Mouse (Mus musculus) hindbrain, postnatal 0 days (tissue): ENCODE measurements around the gene Rps10. TPM values are rescaled to one million over a fixed set of nuclear protein-coding genes. Genes with fewer than 3 reads are reported as not detected.

Experiments
- ATAC-seq: fragments of 200-750 bp; cut with Nextera tagmentation; 2 replicates; pipeline ENCODE4 v1.8.0; 2017; ENCODE audit warnings: mild to moderate bottlenecking, moderate TSS enrichment, moderate library complexity
- DNase-seq: peaks from one replicate; pipeline ENCODE4 v3.0.0-alpha.2; 2015; ENCODE audit warnings: low spot score
- H3K27ac ChIP-seq: fragments of 300-500 bp; sonication (generic); 2 replicates; pipeline ENCODE4 v1.5.1; 2014; ENCODE audit warnings: mild to moderate bottlenecking
- H3K27me3 ChIP-seq: fragments of 300-500 bp; sonication (generic); 2 replicates; pipeline ENCODE4 v1.6.1; 2014; ENCODE audit warnings: low read length, mixed read lengths; ENCODE audit not compliant: insufficient read depth
- H3K36me3 ChIP-seq: fragments of 300-500 bp; sonication (generic); 2 replicates; pipeline ENCODE4 v1.6.1; 2014; ENCODE audit warnings: low read length, mixed read lengths; ENCODE audit not compliant: insufficient read depth
- H3K4me1 ChIP-seq: fragments of 300-500 bp; sonication (generic); 2 replicates; pipeline ENCODE4 v1.6.1; 2014; ENCODE audit warnings: antibody characterized with exemption, low read length, mixed read lengths; ENCODE audit not compliant: insufficient read depth
- H3K4me2 ChIP-seq: fragments of 300-500 bp; sonication (generic); 2 replicates; pipeline ENCODE4 v1.6.1; 2014; ENCODE audit warnings: low read depth, mild to moderate bottlenecking, low read length, moderate library complexity, mixed read lengths
- H3K4me3 ChIP-seq: fragments of 300-500 bp; sonication (generic); 2 replicates; pipeline ENCODE4 v1.5.1; 2014; ENCODE audit warnings: low read length
- H3K9ac ChIP-seq: fragments of 300-500 bp; sonication (generic); replicated peaks from 2 replicates; pipeline ENCODE4 v1.6.1; 2014; ENCODE audit warnings: mild to moderate bottlenecking, low read length, moderate library complexity, mixed read lengths
- H3K9me3 ChIP-seq: fragments of 300-500 bp; sonication (generic); 2 replicates; pipeline ENCODE4 v1.6.1; 2016; ENCODE audit warnings: low read length, mixed read lengths
- CTCF ChIP-seq: IDR thresholded peaks from 2 replicates; pipeline ENCODE4 v1.5.1; 2016; ENCODE audit warnings: antibody characterized with exemption, control low read depth, low read depth
- WGBS: fragments of 180-500 bp; shearing (Covaris S2); extraction: QIAGEN DNeasy Blood & Tissue Kit; methylation state at CpG from one replicate; pipeline ENCODE4 v1.1.7; 2014; 5-methylcytosine and 5-hydroxymethylcytosine counted together
- polyA plus RNA-seq: library from polyadenylated mRNA; unstranded; fragments of >200 nt; fragmentation: Nextera tagmentation; extraction: Ambion mirVana; gene quantifications from 2 replicates; pipeline ENCODE4 v1.2.1, GENCODE M21; 2015
- total RNA-seq: library from RNA; depleted of rRNA; stranded (reverse); fragments of >200 nt; gene quantifications from 2 replicates; pipeline ENCODE4 v1.2.3, GENCODE M21; 2014

Rps10 gene
- total and polyA plus RNA-seq, 2 experiments from 2014 or later = 519 to 1,303 TPM

DNA sequence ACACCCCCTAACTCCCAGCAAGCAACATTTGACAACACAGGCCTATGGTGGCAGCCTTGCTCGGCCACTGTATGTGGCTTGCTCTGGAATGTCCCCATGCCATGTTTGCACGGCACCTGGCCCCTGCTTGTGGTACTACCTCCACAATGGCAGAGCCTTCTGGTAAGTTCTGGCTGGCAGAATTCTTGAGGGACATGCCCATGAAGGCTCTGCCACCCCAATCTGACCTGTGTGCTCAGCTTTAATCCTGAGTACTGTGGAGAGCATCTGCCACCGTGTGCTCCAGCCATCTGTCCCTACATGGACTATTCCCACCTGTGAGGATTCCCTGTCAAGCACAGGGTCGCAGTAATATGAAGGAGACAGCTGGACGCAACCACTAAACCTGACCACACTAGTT is 35.6 kb downstream of the Rps10 start:
- Histone ChIP-seq H3K4me2 (no peak overlapping the region), H3K4me3 (no peak overlapping the region), H3K9me3 (no peaks in the 10 kb centered on the region), H3K4me1 (peaks cover 25% of the 10 kb centered on the region), H3K9ac (no peak overlapping the region), H3K36me3 (peaks cover 5% of the 10 kb centered on the region; the same call in 1 of the 2 replicates), H3K27ac (peak overlapping the region; percentile 36; the same call in 1 of the 2 replicates), H3K27me3 (no peaks in the 10 kb centered on the region)
- ATAC-seq (no peak), DNase-seq (peak; percentile 36)
- 52% methylated on average over 5 of the region's 5 CpGs for WGBS
- no peak for TF ChIP-seq CTCF

DNA sequence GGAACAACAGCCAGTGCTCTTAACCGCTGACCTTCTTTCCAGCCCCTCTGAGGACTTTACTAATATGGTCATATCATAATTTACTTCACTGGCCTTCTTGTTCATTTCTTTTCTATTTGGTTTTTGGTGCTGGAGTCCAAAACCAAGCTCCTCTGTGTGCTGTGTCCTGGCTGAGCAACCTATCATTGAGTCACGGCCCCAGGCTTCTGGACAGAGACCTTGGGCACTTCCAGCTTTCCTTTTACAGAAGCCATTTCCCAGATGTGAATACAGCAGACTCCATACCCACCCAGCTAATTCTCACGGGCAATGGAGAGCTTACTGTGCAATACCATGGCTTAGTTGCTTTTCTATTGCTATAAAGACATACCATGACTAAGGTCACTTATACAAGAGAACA is 36.2 kb downstream of the Rps10 start:
- TF ChIP-seq CTCF = no peak
- 0 out of 2 replicates have a peak overlapping the region, but pooled peaks have one; percentile 36 for H3K27ac ChIP-seq
- H3K9me3 ChIP-seq = no peaks in the 10 kb centered on the region
- peaks cover 25% of the 10 kb centered on the region for H3K4me1 ChIP-seq
- H3K4me3 ChIP-seq = no peak overlapping the region
- WGBS = 78% methylated on average over 3 of the region's 3 CpGs
- peaks cover 9% of the 10 kb centered on the region; the same call in 1 of the 2 replicates for H3K36me3 ChIP-seq
- ATAC-seq = no peak
- no peak for DNase-seq
- H3K27me3 ChIP-seq = no peaks in the 10 kb centered on the region
- 0 out of 2 replicates have a peak overlapping the region, but pooled peaks have one; percentile 7 for H3K9ac ChIP-seq
- no peak overlapping the region for H3K4me2 ChIP-seq

DNA sequence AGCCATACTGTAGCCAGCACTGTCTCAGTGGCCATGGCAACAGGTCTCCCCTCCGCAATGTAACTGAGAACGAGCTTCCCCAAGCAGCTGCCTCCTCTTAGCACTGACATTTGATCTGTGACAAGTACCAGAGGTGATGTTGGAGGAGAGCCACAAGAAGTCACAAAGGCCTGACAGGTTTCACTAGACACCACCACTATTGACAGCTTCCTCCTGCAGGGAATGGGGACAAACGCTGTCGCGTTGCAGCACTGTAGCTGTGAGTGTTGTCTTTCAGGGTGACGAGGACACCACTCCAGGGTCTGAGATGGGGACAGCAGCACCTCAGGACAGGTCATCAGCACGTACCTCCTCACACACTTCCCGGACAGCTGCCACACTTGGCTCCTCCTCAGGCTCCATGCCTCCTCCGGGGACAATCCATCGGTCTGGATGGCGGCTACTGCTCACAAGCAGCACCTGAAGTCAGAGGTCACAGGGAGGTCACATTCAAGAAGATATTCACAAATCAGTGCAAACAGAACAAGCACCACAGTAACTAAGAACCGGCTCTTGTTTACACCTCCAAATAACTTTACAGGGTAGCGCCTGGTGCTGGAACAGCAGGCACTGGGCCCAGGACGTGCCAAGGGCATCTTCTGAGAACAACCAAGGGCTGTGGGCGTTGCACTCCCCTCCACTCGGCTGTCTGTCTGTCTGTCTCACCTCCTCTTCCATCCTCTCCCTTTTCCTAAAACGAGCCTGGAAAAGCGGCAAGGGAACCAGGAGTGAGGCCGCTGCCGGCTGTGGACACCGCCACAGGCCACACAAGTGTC is 39.9 kb downstream of the Rps10 start:
- ATAC-seq (peak; percentile 38), DNase-seq (no peak)
- Histone ChIP-seq H3K36me3 (peaks cover 24% of the 10 kb centered on the region; the same call in 1 of the 2 replicates), H3K9me3 (no peaks in the 10 kb centered on the region), H3K4me3 (no peak overlapping the region), H3K4me2 (no peak overlapping the region), H3K27ac (peak overlapping the region; percentile 1; the same call in 1 of the 2 replicates), H3K9ac (no peak overlapping the region), H3K4me1 (peaks cover 8% of the 10 kb centered on the region), H3K27me3 (no peaks in the 10 kb centered on the region)
- no peak for TF ChIP-seq CTCF
- WGBS = 70% methylated on average over 21 of the region's 21 CpGs

DNA sequence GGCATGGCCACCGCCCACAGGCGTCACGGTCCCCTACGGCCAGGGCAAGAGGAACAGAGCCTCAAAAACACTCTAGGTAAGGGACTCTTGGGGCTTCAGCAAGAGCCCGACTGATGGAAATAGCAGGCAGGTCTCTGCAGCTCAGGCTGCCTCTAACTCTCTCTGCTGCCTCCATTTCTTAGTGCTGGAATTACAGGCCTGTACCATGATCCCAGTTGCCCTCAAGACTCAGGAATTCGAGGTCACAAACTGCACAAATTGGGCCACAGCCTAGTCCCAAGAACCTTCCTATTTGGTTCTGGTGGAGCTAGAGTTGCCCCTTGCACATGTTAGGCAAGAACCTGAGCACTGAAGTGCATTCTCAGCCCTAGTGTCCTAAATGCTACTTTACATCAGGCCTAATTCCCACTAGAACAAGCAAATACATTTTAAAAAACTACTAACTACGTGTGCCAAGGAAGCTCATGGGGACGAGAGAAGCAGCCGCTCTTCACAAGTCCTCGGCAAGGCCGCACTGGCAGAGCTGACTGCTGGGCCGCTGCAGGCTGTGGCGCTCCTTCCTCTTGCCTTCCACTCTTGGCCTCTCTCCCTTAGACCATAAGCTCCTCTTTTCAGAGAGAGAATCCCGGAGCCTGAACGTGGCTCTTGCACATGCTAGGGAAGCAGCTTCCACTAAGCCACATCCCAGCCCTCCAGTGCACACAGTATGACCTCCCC is 40.7 kb downstream of the Rps10 start:
- Histone ChIP-seq H3K27ac (peak overlapping the region; percentile 1; the same call in 1 of the 2 replicates), H3K36me3 (peaks cover 28% of the 10 kb centered on the region; the same call in 1 of the 2 replicates)

DNA sequence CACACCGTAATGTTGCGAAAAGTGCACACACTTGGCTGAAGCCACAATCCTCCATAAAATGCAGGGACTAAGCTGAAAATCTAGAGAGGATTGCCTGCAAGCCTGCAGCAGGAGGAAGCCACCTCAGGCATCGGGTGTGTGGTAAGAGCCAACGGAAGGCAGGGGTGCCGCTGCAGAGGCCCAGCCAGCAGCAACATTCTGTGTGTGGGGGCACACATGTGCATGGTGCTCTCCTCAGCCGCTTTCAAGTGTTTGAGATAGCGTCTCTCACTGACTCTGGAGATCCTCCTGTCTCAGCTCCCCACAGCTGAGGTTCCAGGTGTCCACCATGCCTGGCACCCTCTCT is 43.9 kb downstream of the Rps10 start:
- Histone ChIP-seq H3K27me3 (no peaks in the 10 kb centered on the region), H3K4me1 (no peaks in the 10 kb centered on the region), H3K9ac (no peak overlapping the region), H3K36me3 (peaks cover 34% of the 10 kb centered on the region; the same call in 1 of the 2 replicates), H3K4me3 (no peak overlapping the region), H3K27ac (no peak overlapping the region), H3K9me3 (no peaks in the 10 kb centered on the region), H3K4me2 (no peak overlapping the region)
- TF ChIP-seq CTCF = no peak
- ATAC-seq = no peak
- no peak for DNase-seq
- 98% methylated on average over 7 of the region's 7 CpGs for WGBS

More for the DNA sequence above, 40.7 kb downstream of the Rps10 start:
- 66% methylated on average over 15 of the region's 15 CpGs for WGBS
- no peak for DNase-seq
- Histone ChIP-seq H3K9me3 (no peaks in the 10 kb centered on the region), H3K4me1 (peaks cover 3% of the 10 kb centered on the region), H3K27me3 (no peaks in the 10 kb centered on the region), H3K4me2 (no peak overlapping the region), H3K9ac (no peak overlapping the region), H3K4me3 (no peak overlapping the region)
- ATAC-seq = no peak
- TF ChIP-seq CTCF = peak; percentile 29; the same call in 1 of the 2 replicates

DNA sequence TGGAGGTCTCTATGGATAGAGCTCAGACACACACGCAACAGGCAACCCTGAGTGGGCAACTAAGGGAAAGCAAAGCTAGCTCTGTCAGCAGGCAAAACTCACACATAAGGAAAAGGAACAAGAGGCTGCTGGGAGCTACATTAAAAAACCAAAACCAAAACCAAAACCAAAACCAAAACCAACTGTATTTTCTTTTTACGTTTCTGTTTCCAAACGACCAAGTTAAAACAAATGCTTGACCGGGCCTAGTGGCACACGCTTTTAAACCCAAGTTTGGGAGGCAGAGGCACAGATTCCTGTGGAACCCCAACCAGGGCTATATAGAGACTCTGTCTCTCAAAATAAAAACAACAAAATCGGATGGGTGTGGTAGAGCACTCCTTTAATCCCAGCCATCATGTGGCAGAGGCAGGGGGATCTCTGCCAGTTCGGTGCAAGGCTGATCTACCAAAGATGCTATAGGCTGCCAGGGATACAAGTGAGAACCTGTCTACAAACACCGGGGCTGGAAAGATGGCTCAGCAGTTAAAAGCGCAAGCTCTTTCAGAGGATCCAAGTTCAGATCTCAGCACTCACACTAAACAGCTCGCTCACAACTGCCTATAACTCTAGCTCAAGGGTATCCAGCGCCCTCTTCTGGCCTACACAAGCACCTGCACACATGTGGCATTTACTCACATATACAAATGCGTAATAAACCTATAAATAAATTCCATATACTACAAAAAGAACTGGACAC is 44.5 kb downstream of the Rps10 start:
- Histone ChIP-seq H3K9me3 (no peaks in the 10 kb centered on the region), H3K27me3 (no peaks in the 10 kb centered on the region), H3K4me1 (no peaks in the 10 kb centered on the region), H3K36me3 (peaks cover 34% of the 10 kb centered on the region; the same call in 1 of the 2 replicates), H3K4me3 (no peak overlapping the region), H3K9ac (no peak overlapping the region), H3K4me2 (no peak overlapping the region), H3K27ac (0 out of 2 replicates have a peak overlapping the region, but pooled peaks have one; percentile 41)
- no peak for DNase-seq
- ATAC-seq = no peak
- 90% methylated on average over 12 of the region's 12 CpGs for WGBS
- TF ChIP-seq CTCF = peak; percentile 46; the same call in 1 of the 2 replicates
